24 mouse cellular contexts compared by ENCODE assay signal in the genomic region with DNA sequence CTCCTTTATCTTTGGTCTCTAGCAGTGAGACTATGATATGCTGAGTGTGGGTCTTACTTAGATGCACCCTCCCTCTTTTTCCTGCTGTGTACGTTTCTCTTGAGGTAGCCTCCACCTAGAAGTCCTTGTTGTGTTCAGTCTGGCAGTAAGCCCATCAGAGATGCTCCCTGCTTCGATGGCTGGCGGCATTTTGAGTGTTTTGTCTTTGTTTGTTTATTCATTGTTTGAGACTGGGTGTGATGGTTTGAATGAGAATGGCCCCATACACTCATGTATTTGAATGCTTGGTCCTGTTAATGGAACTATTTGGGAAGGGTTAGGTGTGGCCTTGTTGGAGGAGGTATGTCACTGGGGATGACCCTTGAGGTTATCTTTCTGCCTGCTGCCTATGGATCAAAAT. TPM values are rescaled to one million over a fixed set of nuclear protein-coding genes. Genes with fewer than 3 reads are reported as not detected.
DNase-seq lines count a peak whose midpoint lies in the region; ATAC-seq and TF ChIP-seq lines count a peak whose summit lies in the region.
"Had no signal": no experiment of that assay in that cellular context is flagged by ENCODE, and none has a peak within 500 bp of the region (broad histone marks: within the 10 kb centered on the region; RNA-seq: fewer than 3 reads in every experiment).

No protein-coding gene starts in this region.

- H3K36me3 ChIP-seq in ES-Bruce4 (ENCODE audit: control insufficient read depth, insufficient read depth, low read length, poor library complexity, severe bottlenecking): peaks cover 23% of the 10 kb centered on the region
- peaks cover 33% of the 10 kb centered on the region for H3K36me3 ChIP-seq in ES-E14 (ENCODE audit: control insufficient read depth, insufficient read depth, low read length, poor library complexity, severe bottlenecking)
- H3K36me3 ChIP-seq in heart, embryonic 10.5 days: peaks cover 58% of the 10 kb centered on the region

- no peak for TF ChIP-seq CTCF in ES-Bruce4 (IDR thresholded peaks at IDR 0.05; ENCODE audit: low read depth, low read length)

- H3K4me3 ChIP-seq in ES-Bruce4 (ENCODE audit: low read depth, low read length) (no peak overlapping the region), ES-E14 (ENCODE audit: insufficient read depth in 1 of 2, low read depth in 1 of 2, low read length in 2 of 2, poor library complexity in 1 of 2, severe bottlenecking in 1 of 2) (no peak overlapping the region)
- H3K4me3 ChIP-seq in heart, embryonic 10.5 days: no peak overlapping the region
- H3K4me3 ChIP-seq: embryonic facial prominence, embryonic 13.5 days; embryonic facial prominence, embryonic 15.5 days; erythroblast, embryonic 14.5 days; forebrain, embryonic 10.5 days; forebrain, embryonic 12.5 days had no signal

- H3K27ac ChIP-seq in ES-Bruce4 (ENCODE audit: insufficient read depth, low read length) (0 out of 2 replicates have a peak overlapping the region, but pooled peaks have one; percentile 48), ES-E14 (ENCODE audit: insufficient read depth, low read depth, low read length, poor library complexity, severe bottlenecking) (no peak overlapping the region; the same call in 1 of the 2 replicates)
- no peak overlapping the region for H3K27ac ChIP-seq in heart, embryonic 10.5 days
- H3K27ac ChIP-seq: embryonic facial prominence, embryonic 13.5 days; embryonic facial prominence, embryonic 15.5 days; forebrain, embryonic 10.5 days; forebrain, embryonic 12.5 days had no signal

- 92% methylated on average over 3 of the region's 3 CpGs for WGBS in heart, embryonic 10.5 days

- H3K4me1 ChIP-seq in ES-Bruce4 (ENCODE audit: control insufficient read depth, insufficient read depth, low read length) (peaks cover 15% of the 10 kb centered on the region), ES-E14 (ENCODE audit: control insufficient read depth in 2 of 2, insufficient read depth in 2 of 2, low read length in 2 of 2, poor library complexity in 1 of 2) (peaks cover 13 to 16% of the 10 kb centered on the region in 2 experiments; a peak in 3 of 4 replicates)
- H3K4me1 ChIP-seq in heart, embryonic 10.5 days: peaks cover 19% of the 10 kb centered on the region

- no peaks in the 10 kb centered on the region for H3K27me3 ChIP-seq in ES-Bruce4 (ENCODE audit: control insufficient read depth, insufficient read depth, low read length, poor library complexity, severe bottlenecking)
- H3K27me3 ChIP-seq in heart, embryonic 10.5 days (ENCODE audit: insufficient read depth, poor library complexity, severe bottlenecking): no peaks in the 10 kb centered on the region
- H3K27me3 ChIP-seq: CH12.LX; embryonic facial prominence, embryonic 13.5 days; embryonic facial prominence, embryonic 15.5 days; forebrain, embryonic 12.5 days had no signal

- no peaks in the 10 kb centered on the region for H3K9me3 ChIP-seq in ES-Bruce4 (replicated peaks; ENCODE audit: control insufficient read depth, insufficient read depth, low read length, poor library complexity, severe bottlenecking)
- H3K9me3 ChIP-seq in ES-E14 (ENCODE audit: control insufficient read depth, insufficient read depth, low read depth, low read length): no peaks in the 10 kb centered on the region
- no peaks in the 10 kb centered on the region for H3K9me3 ChIP-seq in heart, embryonic 10.5 days
- H3K9me3 ChIP-seq: embryonic facial prominence, embryonic 13.5 days; embryonic facial prominence, embryonic 15.5 days; forebrain, embryonic 10.5 days; forebrain, embryonic 12.5 days had no signal

- TF ChIP-seq POLR2A in ES-Bruce4 (IDR thresholded peaks at IDR 0.05; ENCODE audit: insufficient read depth, low read length): no peak

- in situ Hi-C loops in ES-E14 (cut with MboI; ENCODE audit: low sequenced_read_pairs in 2 of 2, unreplicated experiment in 2 of 2): no loop called here

- H3K9ac ChIP-seq in ES-Bruce4 (ENCODE audit: low read depth, poor library complexity, severe bottlenecking) (no peak overlapping the region), ES-E14 (ENCODE audit: insufficient read depth, low read depth, low read length, poor library complexity, severe bottlenecking) (no peak overlapping the region)
- H3K9ac ChIP-seq: embryonic facial prominence, embryonic 13.5 days; embryonic facial prominence, embryonic 15.5 days; forebrain, embryonic 12.5 days had no signal

- peak; percentile 63; the same call in 1 of the 2 replicates for TF ChIP-seq EP300 in ES-Bruce4 (IDR thresholded peaks at IDR 0.05; ENCODE audit: insufficient read depth, low read depth, low read length)

- no peak for ATAC-seq in megakaryocyte, adult 5-6 weeks (ENCODE audit: poor library complexity, severe bottlenecking)
- ATAC-seq: CD4-positive, CD25-positive, alpha-beta regulatory T cell, adult 4 months; forebrain, embryonic 14.5 days; forebrain, embryonic 16.5 days had no signal

- DNase-seq in ES-E14 (ENCODE audit: low read depth, low spot score) (peak; percentile 75), ZHBTc4 (ENCODE audit: low read depth, low spot score) (peak; percentile 96)
- DNase-seq in heart, embryonic 10.5 days (ENCODE audit: low spot score): no peak
- DNase-seq: adrenal gland, adult 2 months; adrenal gland, postnatal 10 days; adrenal gland, postnatal 25 days; B cell, adult 2 months; cerebellum, adult 11 months; cerebellum, adult 18-20 months; cerebellum, adult 8-10 months; cerebellum, postnatal 10 days; cerebellum, postnatal 25 days had no signal

TF ChIP-seq in ES-E14, 5 proteins besides CTCF, POLR2A, EP300 and RAD21:
- TF ChIP-seq CHD2 (IDR thresholded peaks at IDR 0.05; ENCODE audit: low read depth, low read length) (no peak; the same call in 1 of the 2 replicates), ZC3H11A (IDR thresholded peaks at IDR 0.05; ENCODE audit: borderline replicate concordance, low read depth, low read length) (no peak), ZNF384 (IDR thresholded peaks at IDR 0.05; ENCODE audit: low read depth, low read length) (no peak), MAFK (IDR thresholded peaks at IDR 0.05; ENCODE audit: insufficient read depth, low read depth, low read length) (no peak), HCFC1 (IDR thresholded peaks at IDR 0.05; ENCODE audit: borderline replicate concordance, insufficient read depth, low read length) (no peak)

RNA-seq across cellular contexts. Expression of a gene that starts 18.2 kb away (rescaled TPM):
- polyA plus RNA-seq in ES-Bruce4 (2011; ENCODE audit: insufficient read depth, insufficient read length, low read depth, missing spikeins): 200 and 203 TPM in 2 replicates
- 187 and 222 TPM in 2 replicates for total RNA-seq in ES-E14 (2012; rRNA removed)
- polyA plus RNA-seq in heart, embryonic 10.5 days (2016; fragmentation: Nextera tagmentation; extraction: Ambion mirVana): 155 and 156 TPM in 2 replicates
- 10.4 and 15.7 TPM in 2 replicates for total RNA-seq in megakaryocyte, adult 5-6 weeks (2015)
- 34.3 and 42.3 TPM in 2 replicates for total RNA-seq in megakaryocyte, adult 5-6 weeks (2017)

RNA-seq across cellular contexts. Expression of a gene that starts 18.3 kb away (rescaled TPM):
- 5.4 and 7.6 TPM in 2 replicates for polyA plus RNA-seq in ES-Bruce4 (2011; ENCODE audit: insufficient read depth, insufficient read length, low read depth, missing spikeins)
- 5.1 and 8.2 TPM in 2 replicates for total RNA-seq in ES-E14 (2012; rRNA removed)
- 2.8 and 4.4 TPM in 2 replicates for polyA plus RNA-seq in heart, embryonic 10.5 days (2016; fragmentation: Nextera tagmentation; extraction: Ambion mirVana)
- total RNA-seq in megakaryocyte, adult 5-6 weeks (2015): 1.1 TPM in 2 replicates
- 1.1 and 2.1 TPM in 2 replicates for total RNA-seq in megakaryocyte, adult 5-6 weeks (2017)
- polyA plus RNA-seq: erythroblast, embryonic 14.5 days had no signal

RNA-seq across cellular contexts. Expression of a gene that starts 51.3 kb away (rescaled TPM):
- polyA plus RNA-seq in ES-Bruce4 (2011; ENCODE audit: insufficient read depth, insufficient read length, low read depth, missing spikeins): 3.9 and 4.9 TPM in 2 replicates
- 0.48 and 0.67 TPM in 2 replicates for total RNA-seq in ES-E14 (2012; rRNA removed)
- polyA plus RNA-seq in heart, embryonic 10.5 days (2016; fragmentation: Nextera tagmentation; extraction: Ambion mirVana): 1.7 and 1.8 TPM in 2 replicates
- total RNA-seq in megakaryocyte, adult 5-6 weeks (2015): 0.11 TPM in 1 of 2 replicates, not detected in the other
- not detected in 2 replicates for total RNA-seq in megakaryocyte, adult 5-6 weeks (2017)
- total RNA-seq: CH12.LX, MEL had no signal
- polyA plus RNA-seq: CD4-positive, CD25-positive, alpha-beta regulatory T cell, adult 4 months; erythroblast, embryonic 14.5 days had no signal
